Mouse (Mus musculus): ENCODE measurements around the gene Dennd1b.

DNA sequence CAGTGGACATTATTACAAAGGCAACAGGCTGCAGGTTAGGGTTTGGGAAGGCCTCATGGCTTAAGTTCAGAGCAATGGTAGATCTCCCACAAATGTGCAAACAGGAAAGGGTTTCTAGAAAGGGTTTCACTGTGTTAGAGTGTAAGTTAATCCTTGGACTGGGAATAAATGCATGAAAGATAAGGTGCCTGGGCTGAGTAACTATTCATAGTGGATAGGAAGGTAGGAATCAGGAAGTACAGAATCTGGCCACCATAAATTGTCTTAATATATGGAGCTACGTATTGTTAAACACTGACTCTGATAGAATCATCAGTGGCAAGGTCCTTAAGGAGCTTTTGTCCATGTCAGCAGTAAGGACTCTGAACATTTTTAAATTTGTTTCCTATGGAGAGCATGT is 42.8 kb downstream of the Dennd1b start:
- no peak for TF ChIP-seq CTCF (conservative IDR thresholded peaks at IDR 0.05 in 1 of 2, IDR thresholded peaks at IDR 0.05 in 1 of 2; ENCODE audit: low read depth in 2 of 2, low read length in 2 of 2)
- TF ChIP-seq BHLHE40 (IDR thresholded peaks at IDR 0.05; ENCODE audit: low read depth, low read length): no peak
- no peak for TF ChIP-seq POLR2A (IDR thresholded peaks at IDR 0.05; ENCODE audit: low read depth, low read length)
- no peak for TF ChIP-seq CHD2 (IDR thresholded peaks at IDR 0.05; ENCODE audit: low read length)
- TF ChIP-seq EP300 (IDR thresholded peaks at IDR 0.05; ENCODE audit: low read length): no peak
- no peak for TF ChIP-seq RAD21 (IDR thresholded peaks at IDR 0.05; ENCODE audit: low read depth, low read length)
- TF ChIP-seq E2F4 (IDR thresholded peaks at IDR 0.05; ENCODE audit: insufficient replicate concordance, low read depth, low read length): no peak
- TF ChIP-seq JUN (IDR thresholded peaks at IDR 0.05; ENCODE audit: insufficient read depth, low read depth, low read length): no peak
